Mouse (Mus musculus) T-helper 17 cell (primary cell): ENCODE results near the gene Hoxd4.

Experiments
- in situ Hi-C, 2 experiments: fragments of 300-600 bp; cut with MboI, MseI; formaldehyde crosslinking; loops; 1 replicate in 1 of 2; 2 replicates in 1 of 2; pipeline ENCODE4 v1.15.1; 2025; ENCODE audit warnings: high pct_unique_total_duplicates in 2 of 2

The Hoxd4 gene

GRCm38 (mm10) chr2:74711721-74712621 lies at the start of gene Hoxd4, which contains the start of gene Hoxd3:
Gene Hoxd4 (plus strand): TSS chr2:74711929.
Gene Hoxd3 (plus strand): TSS chr2:74711927.
- in situ Hi-C loops = loop anchor here in 1 of 2 experiments (10.0 kb wide), 1 partner anchor 873 kb away; no protein-coding TSS in a partner anchor

- in situ Hi-C loops = loop anchor here (5.0 to 25.0 kb wide), 4 partner anchors 86 to 1076 kb away; partner anchors contain the start of genes Chrna1 (in 1 of the 2) and Lnpk (in 1 of the 2)
Measured at GRCm38 (mm10) chr2:74663291-74663925, 48.3 kb upstream of the Hoxd4 start.

GRCm38 (mm10) chr2:74666411-74666810 lies 45.3 kb upstream of the Hoxd4 start:
- in situ Hi-C loops = loop anchor here in 1 of 2 experiments (5.0 to 25.0 kb wide), 2 partner anchors 604 to 1079 kb away; partner anchors contain the start of gene Chrna1

GRCm38 (mm10) chr2:74667191-74667841 lies 44.4 kb upstream of the Hoxd4 start:
- in situ Hi-C loops = loop anchor here in 1 of 2 experiments (5.0 to 25.0 kb wide), 2 partner anchors 605 to 1080 kb away; partner anchors contain the start of gene Chrna1

- in situ Hi-C loops = loop anchor here in 1 of 2 experiments (5.0 to 25.0 kb wide), 2 partner anchors 606 to 1081 kb away; partner anchors contain the start of gene Chrna1
Measured at GRCm38 (mm10) chr2:74667842-74668357, 43.8 kb upstream of the Hoxd4 start, which contains the start of gene Hoxd13. Gene Hoxd13 (plus strand): TSS chr2:74668310.

- in situ Hi-C loops = loop anchor here in 1 of 2 experiments (5.0 to 25.0 kb wide), 2 partner anchors 606 to 1081 kb away; partner anchors contain the start of gene Chrna1
Measured at GRCm38 (mm10) chr2:74668370-74669229, 43.1 kb upstream of the Hoxd4 start.

- in situ Hi-C loops = loop anchor here in 1 of 2 experiments (5.0 to 25.0 kb wide), 2 partner anchors 607 to 1082 kb away; partner anchors contain the start of gene Chrna1
Measured at GRCm38 (mm10) chr2:74669230-74669578, 42.5 kb upstream of the Hoxd4 start.

- in situ Hi-C loops = loop anchor here (5.0 to 25.0 kb wide), 4 partner anchors 365 to 1082 kb away; partner anchors contain the start of gene Chrna1 (in 1 of the 2)
Measured at GRCm38 (mm10) chr2:74669650-74670235, 42.0 kb upstream of the Hoxd4 start.

- in situ Hi-C loops = loop anchor here (10.0 to 25.0 kb wide), 3 partner anchors 366 to 1083 kb away; partner anchors contain the start of gene Chrna1 (in 1 of the 2)
Measured at GRCm38 (mm10) chr2:74670632-74671188, 41.0 kb upstream of the Hoxd4 start.

- in situ Hi-C loops = loop anchor here (10.0 to 25.0 kb wide), 3 partner anchors 367 to 1085 kb away; partner anchors contain the start of gene Chrna1 (in 1 of the 2)
Measured at GRCm38 (mm10) chr2:74671847-74672246, 39.9 kb upstream of the Hoxd4 start.

GRCm38 (mm10) chr2:74672481-74673362 lies 39.0 kb upstream of the Hoxd4 start:
- in situ Hi-C loops = loop anchor here (10.0 to 25.0 kb wide), 3 partner anchors 368 to 1085 kb away; partner anchors contain the start of gene Chrna1 (in 1 of the 2)

- in situ Hi-C loops = loop anchor here (10.0 to 25.0 kb wide), 3 partner anchors 369 to 1087 kb away; partner anchors contain the start of gene Chrna1 (in 1 of the 2)
Measured at GRCm38 (mm10) chr2:74673835-74674425, 37.8 kb upstream of the Hoxd4 start.

GRCm38 (mm10) chr2:74674881-74675665 lies 36.7 kb upstream of the Hoxd4 start, which contains the start of gene Hoxd12:
Gene Hoxd12 (plus strand): TSS chr2:74675013.
- in situ Hi-C loops = loop anchor here (5.0 to 25.0 kb wide), 4 partner anchors 370 to 1103 kb away; partner anchors contain the start of gene Chrna1 (in 1 of the 2)

- in situ Hi-C loops = loop anchor here (5.0 to 10.0 kb wide), 3 partner anchors 371 to 1103 kb away; no protein-coding TSS in a partner anchor
Measured at GRCm38 (mm10) chr2:74675666-74676282, 36.0 kb upstream of the Hoxd4 start.

GRCm38 (mm10) chr2:74676376-74677052 lies 35.2 kb upstream of the Hoxd4 start:
- in situ Hi-C loops = loop anchor here (5.0 to 10.0 kb wide), 3 partner anchors 372 to 1104 kb away; no protein-coding TSS in a partner anchor
